17 mouse cellular contexts compared by ENCODE assay signal in the genomic region with DNA sequence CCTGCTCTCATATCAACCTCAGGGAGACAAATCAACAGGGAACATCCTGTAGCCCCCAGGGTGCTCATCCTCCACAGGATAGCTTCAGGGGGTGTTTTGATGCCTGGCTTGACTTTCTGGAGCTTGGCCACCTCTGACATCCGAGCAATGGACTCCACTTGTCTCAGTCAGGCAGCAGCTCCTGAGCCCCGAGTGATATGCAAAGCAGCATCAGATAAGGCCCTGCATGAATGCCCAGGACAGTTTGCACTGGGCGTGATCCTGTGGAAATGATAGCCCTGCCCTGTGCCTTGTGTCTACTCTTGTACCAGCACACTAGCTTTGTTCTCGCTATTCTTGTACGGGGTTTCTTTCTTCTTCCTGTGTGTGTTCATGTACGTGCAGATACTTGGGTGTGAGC.
DNase-seq lines count a peak whose midpoint lies in the region; ATAC-seq and TF ChIP-seq lines count a peak whose summit lies in the region.
"Had no signal": no experiment of that assay in that cellular context is flagged by ENCODE, and none has a peak within 500 bp of the region (broad histone marks: within the 10 kb centered on the region; RNA-seq: fewer than 3 reads in every experiment).

No protein-coding gene starts in this region.

- WGBS in liver, embryonic 11.5 days: 28% methylated on average over 6 of the region's 6 CpGs
- WGBS in hindbrain, embryonic 14.5 days: 60% methylated on average over 6 of the region's 6 CpGs
- 84% methylated on average over 6 of the region's 6 CpGs for WGBS in thymus, adult 2 months

- no peaks in the 10 kb centered on the region for H3K36me3 ChIP-seq in liver, embryonic 11.5 days (ENCODE audit: control insufficient read depth, insufficient read depth, low read length)
- no peaks in the 10 kb centered on the region for H3K36me3 ChIP-seq in hindbrain, embryonic 14.5 days (replicated peaks; ENCODE audit: control insufficient read depth, insufficient read depth)
- H3K36me3 ChIP-seq in thymus, adult 2 months (ENCODE audit: control insufficient read depth, insufficient read depth, low read length): no peaks in the 10 kb centered on the region
- H3K36me3 ChIP-seq: embryonic facial prominence, embryonic 13.5 days; hindbrain, embryonic 10.5 days; neural tube, embryonic 15.5 days had no signal

- no peak for TF ChIP-seq CTCF in thymus, adult 2 months (IDR thresholded peaks at IDR 0.05; ENCODE audit: borderline replicate concordance, control insufficient read depth, extremely low read depth, insufficient read depth, low read length, poor library complexity)

- no peak overlapping the region for H3K9ac ChIP-seq in liver, embryonic 11.5 days (ENCODE audit: low read depth, low read length)
- no peak overlapping the region for H3K9ac ChIP-seq in hindbrain, embryonic 14.5 days
- H3K9ac ChIP-seq: embryonic facial prominence, embryonic 13.5 days; forebrain, embryonic 13.5 days; neural tube, embryonic 15.5 days had no signal

- no peak for TF ChIP-seq POLR2A in thymus, adult 2 months (IDR thresholded peaks at IDR 0.05; ENCODE audit: control insufficient read depth, extremely low read depth, insufficient read depth, low read length, poor library complexity)

- H3K4me1 ChIP-seq in liver, embryonic 11.5 days (replicated peaks; ENCODE audit: control insufficient read depth, insufficient read depth, low read length): peaks cover 18% of the 10 kb centered on the region
- peaks cover 15% of the 10 kb centered on the region for H3K4me1 ChIP-seq in hindbrain, embryonic 14.5 days (replicated peaks; ENCODE audit: control insufficient read depth, insufficient read depth, low read length)
- H3K4me1 ChIP-seq in thymus, adult 2 months (replicated peaks; ENCODE audit: control insufficient read depth, insufficient read depth, low read length): no peaks in the 10 kb centered on the region

- H3K4me3 ChIP-seq in liver, embryonic 11.5 days (ENCODE audit: low read depth, low read length): no peak overlapping the region
- H3K4me3 ChIP-seq in hindbrain, embryonic 14.5 days (replicated peaks; ENCODE audit: low read length): no peak overlapping the region
- no peak overlapping the region for H3K4me3 ChIP-seq in thymus, adult 2 months (ENCODE audit: control insufficient read depth, insufficient read depth, low read length)
- H3K4me3 ChIP-seq: embryonic facial prominence, embryonic 13.5 days; forebrain, embryonic 13.5 days; hindbrain, embryonic 10.5 days; left cerebral cortex, adult 2 months; neural tube, embryonic 15.5 days had no signal

- no peaks in the 10 kb centered on the region for H3K27me3 ChIP-seq in liver, embryonic 11.5 days (replicated peaks; ENCODE audit: control insufficient read depth, insufficient read depth, low read length)
- no peaks in the 10 kb centered on the region for H3K27me3 ChIP-seq in hindbrain, embryonic 14.5 days (ENCODE audit: control insufficient read depth, insufficient read depth, low read length)
- no peaks in the 10 kb centered on the region for H3K27me3 ChIP-seq in thymus, adult 2 months (ENCODE audit: control insufficient read depth, insufficient read depth, low read length)
- H3K27me3 ChIP-seq: forebrain, embryonic 13.5 days; neural tube, embryonic 15.5 days had no signal

- no peak overlapping the region for H3K27ac ChIP-seq in liver, embryonic 11.5 days (ENCODE audit: low read depth, low read length)
- H3K27ac ChIP-seq in hindbrain, embryonic 14.5 days: no peak overlapping the region
- no peak overlapping the region for H3K27ac ChIP-seq in thymus, adult 2 months (ENCODE audit: control insufficient read depth, insufficient read depth, low read length)
- H3K27ac ChIP-seq: embryonic facial prominence, embryonic 13.5 days; forebrain, embryonic 13.5 days; hindbrain, embryonic 10.5 days; left cerebral cortex, adult 2 months; neural tube, embryonic 15.5 days had no signal

- peak overlapping the region; percentile 43 for H3K4me2 ChIP-seq in liver, embryonic 11.5 days
- H3K4me2 ChIP-seq in hindbrain, embryonic 14.5 days (replicated peaks): no peak overlapping the region
- H3K4me2 ChIP-seq: embryonic facial prominence, embryonic 13.5 days; forebrain, embryonic 13.5 days; midbrain, embryonic 11.5 days; neural tube, embryonic 15.5 days had no signal

- peak; percentile 32 to 39 for DNase-seq in cerebellum, postnatal 10 days
- DNase-seq in cerebellum, adult 8-10 months: no peak
- DNase-seq in liver, embryonic 11.5 days (ENCODE audit: low spot score): no peak
- DNase-seq in T-cell, adult 2 months (ENCODE audit: low spot score): no peak
- no peak for DNase-seq in hindbrain, embryonic 14.5 days (ENCODE audit: low spot score)
- no peak for DNase-seq in thymus, adult 2 months
- DNase-seq: adrenal gland, postnatal 10 days; kidney, adult 18-20 months had no signal

- H3K9me3 ChIP-seq in liver, embryonic 11.5 days (ENCODE audit: control insufficient read depth, low read length): no peaks in the 10 kb centered on the region
- no peaks in the 10 kb centered on the region for H3K9me3 ChIP-seq in hindbrain, embryonic 14.5 days (ENCODE audit: control insufficient read depth, low read length)
- H3K9me3 ChIP-seq: embryonic facial prominence, embryonic 13.5 days; forebrain, embryonic 13.5 days; hindbrain, embryonic 10.5 days; neural tube, embryonic 15.5 days had no signal

- peak; percentile 61; the same call in 1 of the 2 replicates for ATAC-seq in common myeloid progenitor, adult 5-6 weeks (replicated peaks; ENCODE audit: low read depth, poor library complexity, severe bottlenecking)
- peak; percentile 91 for ATAC-seq in liver, embryonic 11.5 days (replicated peaks; ENCODE audit: low FRiP score)
- peak; percentile 93 for ATAC-seq in megakaryocyte-erythroid progenitor cell, adult 5-6 weeks (replicated peaks; ENCODE audit: low FRiP score, low TSS enrichment, poor library complexity, severe bottlenecking)
- no peak for ATAC-seq in hindbrain, embryonic 14.5 days (ENCODE audit: low FRiP score)
- ATAC-seq: forebrain, embryonic 13.5 days; lung, postnatal 0 days had no signal

Comparison
In these comparisons a context has a peak if more than half of its experiments do, and no peak if none do; other contexts are left out.
1. DNase-seq: peak in cerebellum, postnatal 10 days (2 of 2); none in cerebellum, adult 8-10 months (single experiment), liver, embryonic 11.5 days (single experiment), T-cell, adult 2 months (single experiment), hindbrain, embryonic 14.5 days (single experiment) and thymus, adult 2 months (single experiment).